Mouse (Mus musculus): Measurements from ENCODE around the gene Fgl2.
A peak's percentile ranks its signal among the peaks of the same experiment; 100 is the strongest.

- TF ChIP-seq CTCF (IDR thresholded peaks at IDR 0.05; ENCODE audit: borderline replicate concordance, insufficient read depth, low read length), result no peak
- peak; percentile 47; the same call in 1 of the 2 replicates for TF ChIP-seq POLR2A (IDR thresholded peaks at IDR 0.05; ENCODE audit: low read depth, low read length)
Observed at GRCm38 (mm10) chr5:21424614-21425602, 52.5 kb downstream of the Fgl2 start, which contains the start of the genes Ccdc146 and Fam185a.
